In the genomic region with DNA sequence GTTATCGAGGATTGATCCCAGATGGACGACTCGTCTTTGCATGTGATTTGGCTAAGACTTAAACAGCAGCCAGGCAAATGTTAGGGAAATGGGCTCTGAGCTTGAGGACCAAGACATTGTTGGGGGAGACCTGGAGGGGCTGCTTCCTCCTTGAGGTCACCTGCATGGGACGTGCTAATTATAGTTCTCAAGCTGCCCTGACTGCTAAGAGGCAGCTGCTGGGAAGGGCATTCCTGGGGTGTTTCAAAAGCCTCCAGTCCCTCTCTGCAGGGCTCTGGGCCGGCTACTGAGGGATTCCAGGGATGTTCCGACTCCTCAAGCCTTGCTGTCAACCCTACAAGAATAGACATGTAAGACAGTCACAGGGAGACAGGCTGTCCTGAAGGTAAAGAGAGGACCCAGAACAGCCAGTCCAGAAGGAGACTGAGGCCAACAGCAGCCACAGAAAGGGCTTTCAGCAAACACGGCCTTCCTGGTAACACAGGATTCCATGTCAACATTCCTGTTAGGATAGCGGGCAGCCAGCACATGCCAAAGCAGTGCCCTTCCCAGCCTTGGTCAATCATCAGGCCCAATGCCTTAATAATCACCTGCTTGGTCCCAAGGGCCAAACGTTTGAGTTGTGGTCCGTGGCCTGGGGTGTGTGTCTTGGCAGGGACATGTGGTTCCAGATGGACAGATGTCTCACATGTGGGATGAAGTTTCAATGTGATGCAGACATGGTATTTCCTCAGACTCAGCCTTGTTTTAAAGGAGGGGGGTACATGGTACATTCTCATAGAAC, we compare ENCODE assay signal across 18 mouse cellular contexts. TPM values are rescaled to one million over a fixed set of nuclear protein-coding genes. Genes with fewer than 3 reads are reported as not detected.
DNase-seq lines count a peak whose midpoint lies in the region; ATAC-seq and TF ChIP-seq lines count a peak whose summit lies in the region.
"Had no signal": no experiment of that assay in that cellular context is flagged by ENCODE, and none has a peak within 500 bp of the region (broad histone marks: within the 10 kb centered on the region; RNA-seq: fewer than 3 reads in every experiment).

No protein-coding gene starts in this region.

- no peaks in the 10 kb centered on the region for H3K27me3 ChIP-seq in heart, embryonic 14.5 days (ENCODE audit: control insufficient read depth, insufficient read depth, low read length)
- peaks cover 4% of the 10 kb centered on the region; the same call in 1 of the 2 replicates for H3K27me3 ChIP-seq in E14TG2a.4 (ENCODE audit: insufficient read depth, low read length)
- no peaks in the 10 kb centered on the region for H3K27me3 ChIP-seq in liver, postnatal 0 days (ENCODE audit: insufficient read depth, low read length)
- H3K27me3 ChIP-seq: limb, embryonic 15.5 days had no signal

- peak; percentile 53 for DNase-seq in gastrocnemius, adult 2 months
- DNase-seq in gastrocnemius, adult 8-10 months (ENCODE audit: low spot score in 2 of 2): no peak
- no peak for DNase-seq in heart, adult 8-10 months (ENCODE audit: low spot score)
- DNase-seq in kidney, postnatal 10 days: peak; percentile 2
- no peak for DNase-seq in kidney, postnatal 14 days
- DNase-seq in liver, postnatal 0 days: no peak

- H3K4me1 ChIP-seq in heart, embryonic 14.5 days (ENCODE audit: control insufficient read depth in 2 of 2, insufficient read depth in 2 of 2, low read length in 2 of 2): peaks cover 25 to 33% of the 10 kb centered on the region in 2 experiments
- peaks cover 36% of the 10 kb centered on the region for H3K4me1 ChIP-seq in E14TG2a.4 (replicated peaks; ENCODE audit: low read depth, low read length)
- H3K4me1 ChIP-seq in liver, postnatal 0 days (ENCODE audit: insufficient read depth): peaks cover 10% of the 10 kb centered on the region; the same call in 1 of the 2 replicates

- H3K4me3 ChIP-seq in gastrocnemius, adult 2 months: no peak overlapping the region
- H3K4me3 ChIP-seq in heart, embryonic 14.5 days (ENCODE audit: control insufficient read depth in 1 of 2, insufficient read depth in 1 of 2, low read depth in 1 of 2, low read length in 2 of 2): no peak overlapping the region
- H3K4me3 ChIP-seq in E14TG2a.4 (replicated peaks; ENCODE audit: low read length): peak overlapping the region; percentile 60
- H3K4me3 ChIP-seq in liver, postnatal 0 days (ENCODE audit: low read depth, low read length): no peak overlapping the region
- H3K4me3 ChIP-seq: forebrain, embryonic 10.5 days; hindbrain, embryonic 12.5 days; limb, embryonic 15.5 days; liver, embryonic 15.5 days had no signal

- no peak for TF ChIP-seq CTCF in gastrocnemius, adult 2 months (IDR thresholded peaks at IDR 0.05)
- TF ChIP-seq CTCF in E14TG2a.4 (conservative IDR thresholded peaks at IDR 0.05; ENCODE audit: low read length): no peak
- TF ChIP-seq CTCF in liver, postnatal 0 days (IDR thresholded peaks at IDR 0.05; ENCODE audit: low read depth): no peak

- intact Hi-C loops in gastrocnemius, adult 2 months (cut with DNase I): loop anchor here (2.0 to 10.0 kb wide), 4 partner anchors 33 to 605 kb away; a partner anchor contains a TSS

- no peaks in the 10 kb centered on the region for H3K9me3 ChIP-seq in heart, embryonic 14.5 days (ENCODE audit: control insufficient read depth, low read length)
- no peaks in the 10 kb centered on the region for H3K9me3 ChIP-seq in E14TG2a.4 (ENCODE audit: low read length)
- no peaks in the 10 kb centered on the region for H3K9me3 ChIP-seq in liver, postnatal 0 days (ENCODE audit: low read length)
- H3K9me3 ChIP-seq: forebrain, embryonic 10.5 days; hindbrain, embryonic 12.5 days; limb, embryonic 15.5 days; liver, embryonic 15.5 days had no signal

- no peak for TF ChIP-seq EP300 in liver, postnatal 0 days (IDR thresholded peaks at IDR 0.05; ENCODE audit: low read depth)

- no peaks in the 10 kb centered on the region for H3K36me3 ChIP-seq in heart, embryonic 14.5 days (ENCODE audit: control insufficient read depth, insufficient read depth, low read length)
- no peaks in the 10 kb centered on the region for H3K36me3 ChIP-seq in E14TG2a.4 (ENCODE audit: insufficient read depth, low read length)
- no peaks in the 10 kb centered on the region for H3K36me3 ChIP-seq in liver, postnatal 0 days (replicated peaks; ENCODE audit: insufficient read depth, low read length)
- H3K36me3 ChIP-seq: forebrain, embryonic 10.5 days; hindbrain, embryonic 12.5 days; limb, embryonic 15.5 days; liver, embryonic 15.5 days had no signal

- 31% methylated on average over 10 of the region's 10 CpGs for WGBS in heart, embryonic 14.5 days
- WGBS in liver, postnatal 0 days (ENCODE audit: insufficient replicate concordance): 66% methylated on average over 10 of the region's 10 CpGs

- H3K9ac ChIP-seq in heart, embryonic 14.5 days (ENCODE audit: low read length): peak overlapping the region; percentile 55; the same call in 1 of the 2 replicates
- no peak overlapping the region for H3K9ac ChIP-seq in liver, postnatal 0 days (replicated peaks)
- H3K9ac ChIP-seq: forebrain, postnatal 0 days; hindbrain, embryonic 12.5 days; limb, embryonic 15.5 days; liver, embryonic 15.5 days had no signal

- ATAC-seq in heart, embryonic 14.5 days (ENCODE audit: insufficient number of reproducible peaks, insufficient read depth, low FRiP score, low read depth): 0 out of 2 replicates have a peak, but pooled peaks have one; percentile 4
- no peak for ATAC-seq in liver, postnatal 0 days

- 0 out of 2 replicates have a peak overlapping the region, but pooled peaks have one; percentile 9 for H3K4me2 ChIP-seq in heart, embryonic 14.5 days (ENCODE audit: low read length)
- H3K4me2 ChIP-seq in liver, postnatal 0 days (ENCODE audit: low read depth, low read length): no peak overlapping the region
- H3K4me2 ChIP-seq: hindbrain, embryonic 12.5 days; limb, embryonic 15.5 days had no signal

- peak overlapping the region; percentile 86 for H3K27ac ChIP-seq in gastrocnemius, adult 2 months
- peak overlapping the region; percentile 57 to 73 for H3K27ac ChIP-seq in heart, embryonic 14.5 days (replicated peaks in 1 of 2; ENCODE audit: control insufficient read depth in 1 of 2, insufficient read depth in 1 of 2, low read depth in 2 of 2, low read length in 2 of 2)
- H3K27ac ChIP-seq in liver, postnatal 0 days (ENCODE audit: low read depth): no peak overlapping the region
- H3K27ac ChIP-seq: forebrain, embryonic 10.5 days; hindbrain, embryonic 12.5 days; limb, embryonic 15.5 days; liver, embryonic 15.5 days had no signal

RNA-seq across cellular contexts. Expression of a gene that starts 39.4 kb away (rescaled TPM):
- total RNA-seq in gastrocnemius, adult 2 months (2021): under 1 TPM in 1 of 2 experiments, not detected in 1; 0.23 TPM
- total RNA-seq in gastrocnemius, adult 8-10 months (2022): under 1 TPM in 2 of 4 experiments, not detected in 2; 0.18 to 0.34 TPM
- polyA plus RNA-seq in heart, embryonic 14.5 days (2014; fragmentation: Nextera tagmentation; extraction: Ambion mirVana): 0.19 and 0.65 TPM in 2 replicates
- total RNA-seq in heart, adult 8-10 months (2022): under 1 TPM in 3 of 4 experiments, not detected in 1; 0.11 to 0.47 (median 0.16) TPM
- 0.21 and 0.25 TPM in 2 replicates for polyA plus RNA-seq in liver, postnatal 0 days (2015; fragmentation: Nextera tagmentation; extraction: Ambion mirVana)
- total RNA-seq: adrenal gland, postnatal 4 days; CH12.LX; forebrain, postnatal 0 days; layer of hippocampus, adult 18-20 months; megakaryocyte progenitor cell, adult 5-6 weeks had no signal
- polyA plus RNA-seq: midbrain, embryonic 14.5 days had no signal

RNA-seq across cellular contexts. Expression of a gene that starts 59.7 kb away (rescaled TPM):
- 100 to 1,000 TPM; 181 to 246 TPM for total RNA-seq in gastrocnemius, adult 2 months (2021)
- total RNA-seq in gastrocnemius, adult 8-10 months (2022): 100 to 1,000 TPM; 180 to 208 (median 192) TPM
- polyA plus RNA-seq in heart, embryonic 14.5 days (2014; fragmentation: Nextera tagmentation; extraction: Ambion mirVana): 126 and 129 TPM in 2 replicates
- 100 to 1,000 TPM; 143 to 197 (median 166) TPM for total RNA-seq in heart, adult 8-10 months (2022)
- 124 and 126 TPM in 2 replicates for polyA plus RNA-seq in liver, postnatal 0 days (2015; fragmentation: Nextera tagmentation; extraction: Ambion mirVana)

Comparison
In these comparisons a context has a peak if more than half of its experiments do, and no peak if none do; other contexts are left out.
1. DNase-seq: peak in gastrocnemius, adult 2 months (single experiment) and kidney, postnatal 10 days (single experiment); none in gastrocnemius, adult 8-10 months (0 of 2), heart, adult 8-10 months (single experiment), kidney, postnatal 14 days (single experiment) and liver, postnatal 0 days (single experiment).